Mouse (Mus musculus) adrenal gland, adult 18-20 months (tissue): ENCODE data around the gene Zfp119b. TPM values are rescaled to one million over a fixed set of nuclear protein-coding genes. Genes with fewer than 3 reads are reported as not detected.
"Not testable (repeated sequence)": the region's sequence is repeated elsewhere in the genome, so short reads cannot be mapped to it uniquely, and the experiment has no call there.

Experiments used
- DNase-seq, 2 experiments: peaks; one replicate each; pipeline ENCODE4 v3.0.0; 2021 to 2022; ENCODE audit warnings: low spot score in 2 of 2
- total RNA-seq, 2 experiments: library from RNA; stranded (reverse); gene quantifications; 1 replicate in 1 of 2; 2 replicates in 1 of 2; pipeline ENCODE4 v1.2.3; 2021

The Zfp119b gene
- total RNA-seq, 2 experiments from 2014 or later = 2.3 to 3.5 TPM

- no peak for DNase-seq
Measured at GRCm38 (mm10) chr17:55958584-55958886, 9.2 kb upstream of the Zfp119b start.

- no peak for DNase-seq
Measured at GRCm38 (mm10) chr17:55957726-55958583, 8.7 kb upstream of the Zfp119b start.

- peak; percentile 69 to 78 for DNase-seq
Measured at GRCm38 (mm10) chr17:55957168-55957567, 7.9 kb upstream of the Zfp119b start.

GRCm38 (mm10) chr17:55956591-55956990 is 7.3 kb upstream of the Zfp119b start:
- no peak for DNase-seq

GRCm38 (mm10) chr17:55956129-55956528 is 6.8 kb upstream of the Zfp119b start:
- DNase-seq = no peak

- no peak for DNase-seq
Measured at GRCm38 (mm10) chr17:55954229-55954628, 4.9 kb upstream of the Zfp119b start.

GRCm38 (mm10) chr17:55953751-55954150 is 4.5 kb upstream of the Zfp119b start:
- DNase-seq = no peak

GRCm38 (mm10) chr17:55952447-55953027 is 3.2 kb upstream of the Zfp119b start, which contains the start of gene Ebi3:
Gene Ebi3, plus strand, starts transcription at chr17:55952640.
- no peak for DNase-seq

- no peak for DNase-seq
Measured at GRCm38 (mm10) chr17:55952041-55952440, 2.7 kb upstream of the Zfp119b start.

GRCm38 (mm10) chr17:55950601-55951000 is 1.3 kb upstream of the Zfp119b start:
- DNase-seq = no peak

GRCm38 (mm10) chr17:55948647-55949046 is 653 bp downstream of the Zfp119b start:
- DNase-seq = no peak

GRCm38 (mm10) chr17:55945696-55946095 is 3.6 kb downstream of the Zfp119b start:
- no peak for DNase-seq

GRCm38 (mm10) chr17:55944866-55945682 is 4.2 kb downstream of the Zfp119b start:
- DNase-seq = peak; percentile 82 to 85

GRCm38 (mm10) chr17:55944387-55944865 is 4.9 kb downstream of the Zfp119b start:
- DNase-seq = not testable (repeated sequence)

- no peak for DNase-seq
Measured at GRCm38 (mm10) chr17:55933191-55933590, 16.1 kb downstream of the Zfp119b start.

- no peak for DNase-seq
Measured at GRCm38 (mm10) chr17:55932635-55933034, 16.7 kb downstream of the Zfp119b start.

- peak in 1 of 2 experiments; percentile 27 for DNase-seq
Measured at GRCm38 (mm10) chr17:55931553-55932502, 17.5 kb downstream of the Zfp119b start.

- DNase-seq = no peak
Measured at GRCm38 (mm10) chr17:55906669-55907068, 42.6 kb downstream of the Zfp119b start.

GRCm38 (mm10) chr17:55904131-55904530 is 45.2 kb downstream of the Zfp119b start:
- DNase-seq = no peak

GRCm38 (mm10) chr17:55903687-55904086 is 45.6 kb downstream of the Zfp119b start:
- no peak for DNase-seq
